Mouse (Mus musculus) mouse embryonic stem cell (cell line): ENCODE results near the gene Ccr7.

Experiments used
- in situ Hi-C, 2 experiments: fragments of 300-500 bp; cut with MboI; formaldehyde crosslinking; loops; 1 replicate in 1 of 2; 3 replicates in 1 of 2; pipeline ENCODE4 v1.14.3; 2019 to 2020; ENCODE audit warnings: low sequenced_read_pairs in 2 of 2, low pct_unique_long_range_greater_than_20kb in 1 of 2, mixed read lengths in 1 of 2; ENCODE audit not compliant: unreplicated experiment in 1 of 2

The Ccr7 gene

DNA sequence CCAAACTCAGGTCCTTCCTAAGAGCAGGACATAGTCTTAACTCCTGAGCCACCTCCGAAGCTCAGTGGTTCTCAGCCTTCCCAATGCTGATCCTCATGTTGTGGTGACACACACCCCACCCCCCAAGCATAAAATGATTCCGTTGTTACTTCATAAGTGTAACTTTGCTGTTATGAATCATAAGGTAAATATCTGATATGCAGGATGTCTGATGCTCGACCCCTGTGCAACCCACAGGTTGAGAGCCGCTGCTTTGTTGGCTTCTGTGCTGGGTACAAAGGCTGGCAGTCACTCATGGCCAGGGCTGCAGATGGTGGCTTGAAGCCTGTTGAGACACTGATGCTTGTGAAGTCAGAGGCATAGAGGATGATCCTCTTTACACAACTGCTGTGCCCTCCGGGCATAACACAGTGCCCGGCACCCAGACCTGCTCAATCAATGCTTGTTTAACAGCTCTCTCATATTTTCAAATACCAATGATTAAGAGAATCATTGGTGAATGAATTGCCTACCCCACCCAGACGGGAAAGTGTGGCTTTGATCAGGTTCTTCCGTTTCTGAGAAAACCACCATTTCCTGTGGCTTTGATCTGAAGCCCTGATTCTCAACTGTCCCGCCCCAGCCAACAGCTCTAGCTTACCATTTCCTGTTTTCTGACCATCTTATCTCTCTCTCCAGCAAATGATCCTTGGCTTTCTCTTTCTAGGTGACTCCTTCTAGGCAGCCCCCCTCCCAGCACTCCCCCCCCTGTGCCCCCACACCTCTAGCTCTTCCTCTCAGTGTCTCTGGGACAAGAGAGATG, 50.1 kb downstream of the Ccr7 start:
- in situ Hi-C loops = no loop called here

DNA sequence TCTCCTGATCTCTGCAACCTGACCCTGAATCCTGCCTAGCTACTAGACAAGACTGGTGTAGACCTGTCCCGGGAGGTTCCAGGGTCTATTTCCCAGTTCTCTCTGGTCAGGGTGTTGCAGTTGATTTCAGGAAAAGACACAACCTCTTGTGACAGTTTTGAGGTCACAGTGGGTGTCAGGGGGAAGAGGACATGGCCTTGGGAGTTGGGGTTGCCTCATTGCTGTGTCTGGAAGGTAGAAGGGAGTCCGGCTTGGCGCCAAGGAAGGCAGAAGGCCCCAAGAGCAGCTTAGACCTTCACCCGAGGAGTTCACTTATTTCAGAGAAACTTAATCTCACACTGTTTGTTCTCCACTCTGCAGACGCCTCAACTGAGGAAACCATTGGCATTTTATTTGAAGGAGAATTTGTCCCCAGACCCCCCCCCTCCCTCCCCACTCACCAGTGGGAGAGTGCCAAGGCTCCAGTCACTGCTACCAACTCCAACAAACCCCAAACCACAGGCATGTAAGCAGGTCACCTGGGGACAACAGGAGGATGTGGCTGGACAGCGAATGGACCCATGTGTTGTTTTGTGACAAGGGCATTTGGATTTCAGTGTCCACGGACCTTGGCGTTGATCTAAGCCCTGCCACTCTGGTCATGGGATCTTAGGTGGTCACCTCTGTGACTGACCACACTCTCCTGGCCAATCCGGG, 52.2 kb downstream of the Ccr7 start:
- in situ Hi-C loops = no loop called here

DNA sequence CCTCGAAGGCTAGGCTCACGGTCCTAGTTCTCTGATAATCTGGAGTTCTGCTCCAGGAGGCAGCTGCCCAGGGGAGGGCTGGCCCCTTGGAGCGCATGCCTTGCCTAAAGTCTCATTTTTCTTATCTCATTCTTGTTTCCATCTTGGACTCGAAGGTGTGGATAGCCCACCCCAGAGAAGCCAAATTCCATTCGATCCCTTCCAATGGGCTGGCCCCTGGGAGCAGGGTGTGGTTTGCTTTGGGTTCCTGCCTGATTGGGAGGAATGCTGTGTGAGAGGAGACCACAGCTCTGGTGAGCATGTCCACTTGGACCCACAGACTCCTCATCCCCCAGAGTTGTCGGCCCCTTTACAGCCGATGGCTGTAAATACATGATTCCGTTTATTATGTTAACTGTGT, 53.2 kb downstream of the Ccr7 start:
- in situ Hi-C loops = no loop called here

DNA sequence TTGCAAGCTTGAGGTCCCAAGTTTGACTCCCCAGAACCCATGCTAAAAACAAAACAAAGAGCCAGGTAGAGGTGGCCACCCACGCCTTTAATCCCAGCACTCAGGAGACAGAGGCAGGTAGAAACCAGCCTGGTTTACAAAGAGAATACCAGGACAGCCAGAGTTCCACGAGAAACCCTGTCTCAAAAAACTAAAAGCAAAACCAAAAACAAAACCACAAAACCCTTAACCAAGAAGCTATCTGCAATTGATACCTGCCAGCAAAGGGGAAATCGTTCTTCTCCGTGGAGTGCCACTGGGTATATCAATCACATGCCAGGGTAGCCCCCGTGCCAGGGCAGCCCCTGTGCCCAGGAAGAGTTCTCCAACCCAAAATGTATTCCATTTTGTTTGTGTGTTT, 54.7 kb downstream of the Ccr7 start:
- in situ Hi-C loops = no loop called here

DNA sequence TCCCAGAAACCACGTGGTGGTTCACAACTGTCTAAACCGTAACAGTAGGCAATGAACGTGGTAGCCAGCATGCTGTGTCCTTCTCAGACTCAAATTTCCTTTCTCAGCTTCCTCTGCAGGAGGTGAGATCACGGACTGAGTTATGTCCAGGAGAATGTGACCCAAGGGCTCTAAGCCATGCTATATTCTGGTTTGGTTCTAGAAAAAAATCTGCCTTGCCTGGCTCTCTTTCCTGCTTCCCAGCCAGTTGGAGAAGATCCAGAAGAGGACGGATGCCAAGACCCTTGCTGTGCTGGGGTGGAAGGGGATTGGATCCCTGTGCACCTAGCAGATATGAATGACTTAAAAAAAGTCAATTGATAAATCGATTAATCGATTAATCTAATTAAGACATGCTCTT, 55.4 kb downstream of the Ccr7 start:
- in situ Hi-C loops = no loop called here

DNA sequence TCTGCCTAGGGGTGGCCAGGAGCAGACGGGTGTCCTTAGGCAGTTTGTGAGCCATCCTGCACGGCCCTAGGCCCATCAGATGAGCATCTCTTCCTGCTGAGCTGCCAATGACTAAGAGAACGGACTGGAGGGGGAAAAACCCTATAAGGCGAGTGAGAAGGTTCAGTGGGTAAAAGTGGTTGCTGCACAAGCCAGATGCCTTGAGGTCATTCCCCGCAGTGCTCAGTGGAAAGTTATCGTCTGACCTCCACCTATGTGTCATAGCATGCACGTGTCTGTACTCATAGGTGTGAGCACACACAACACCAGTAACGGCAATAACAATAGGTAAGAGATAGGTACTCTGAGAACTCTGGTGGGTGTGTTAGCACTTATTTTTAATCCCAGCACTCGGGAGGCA, 56.0 kb downstream of the Ccr7 start:
- in situ Hi-C loops = no loop called here

DNA sequence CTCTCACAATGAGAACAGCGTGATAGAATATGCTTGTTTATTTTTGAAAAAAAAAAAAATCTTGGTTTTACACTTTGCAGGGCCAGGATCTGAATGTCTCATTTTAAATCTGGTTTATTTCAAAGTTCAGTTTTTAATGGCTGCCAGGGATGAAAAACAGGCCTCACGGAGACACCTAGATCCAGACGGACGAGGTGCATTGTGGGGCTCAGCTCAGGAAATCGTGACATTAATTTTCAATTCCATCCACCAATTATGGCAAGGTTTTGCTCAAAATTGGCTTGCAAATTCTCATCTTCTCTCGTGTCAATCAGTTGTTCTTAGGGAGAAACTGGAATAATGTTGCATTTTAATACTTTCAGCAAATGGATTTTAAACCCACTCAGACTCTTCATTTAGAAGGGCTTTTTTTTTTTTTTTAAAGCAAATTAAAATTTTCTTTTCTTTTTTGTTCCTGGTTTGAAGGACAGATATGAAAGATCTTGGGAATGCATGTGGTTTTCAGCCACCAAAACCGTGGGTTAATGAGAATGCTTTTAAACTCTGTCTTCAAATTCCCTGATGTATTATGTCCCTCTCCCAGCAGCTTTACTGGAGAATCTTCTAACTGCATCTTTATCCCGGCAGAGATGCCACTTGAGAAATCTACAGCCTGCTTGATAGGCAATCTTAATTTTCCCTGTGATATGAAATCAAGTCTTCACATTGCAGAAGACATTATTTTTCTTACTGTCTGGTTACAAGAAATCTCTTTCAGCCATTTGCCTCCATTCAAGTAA, 57.7 kb downstream of the Ccr7 start:
- in situ Hi-C loops = no loop called here

DNA sequence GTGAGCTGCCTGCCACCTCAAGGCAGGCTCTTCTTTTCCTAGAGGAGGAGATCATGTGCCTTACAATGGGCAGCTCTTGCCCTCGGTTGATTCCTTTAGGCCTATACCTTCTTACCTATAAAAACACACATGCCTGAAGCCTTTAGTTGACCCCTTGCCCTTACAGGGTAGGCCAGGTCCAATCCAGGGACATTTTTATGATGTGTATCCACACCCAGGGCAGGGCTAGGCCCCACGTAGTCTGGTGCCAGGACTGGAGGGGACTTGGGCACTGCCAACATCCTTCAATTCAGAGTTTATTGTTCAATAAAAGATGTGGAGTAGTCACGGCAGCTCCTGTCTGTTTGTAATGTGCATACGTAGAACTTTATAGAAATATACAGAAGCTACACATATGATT, 58.5 kb downstream of the Ccr7 start:
- in situ Hi-C loops = no loop called here

DNA sequence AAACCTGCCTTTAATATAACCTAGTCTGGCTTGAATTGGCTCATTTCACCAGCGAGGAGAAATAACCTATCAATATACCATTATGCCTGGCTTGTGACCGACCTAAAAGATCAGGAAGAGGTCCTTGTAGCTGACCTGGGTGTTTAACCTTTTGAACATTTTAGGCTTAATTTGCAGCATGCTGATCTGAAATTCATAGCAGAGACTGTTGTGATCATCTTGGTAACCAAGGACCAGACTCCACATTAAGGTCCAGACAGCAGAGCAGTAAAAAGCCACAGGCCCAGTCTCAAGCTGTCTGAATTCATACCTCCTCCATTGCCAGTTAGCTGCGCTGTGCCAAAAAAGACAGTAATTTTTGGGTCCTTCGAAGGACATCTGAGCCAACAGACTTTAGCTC, 59.1 kb downstream of the Ccr7 start:
- in situ Hi-C loops = no loop called here

DNA sequence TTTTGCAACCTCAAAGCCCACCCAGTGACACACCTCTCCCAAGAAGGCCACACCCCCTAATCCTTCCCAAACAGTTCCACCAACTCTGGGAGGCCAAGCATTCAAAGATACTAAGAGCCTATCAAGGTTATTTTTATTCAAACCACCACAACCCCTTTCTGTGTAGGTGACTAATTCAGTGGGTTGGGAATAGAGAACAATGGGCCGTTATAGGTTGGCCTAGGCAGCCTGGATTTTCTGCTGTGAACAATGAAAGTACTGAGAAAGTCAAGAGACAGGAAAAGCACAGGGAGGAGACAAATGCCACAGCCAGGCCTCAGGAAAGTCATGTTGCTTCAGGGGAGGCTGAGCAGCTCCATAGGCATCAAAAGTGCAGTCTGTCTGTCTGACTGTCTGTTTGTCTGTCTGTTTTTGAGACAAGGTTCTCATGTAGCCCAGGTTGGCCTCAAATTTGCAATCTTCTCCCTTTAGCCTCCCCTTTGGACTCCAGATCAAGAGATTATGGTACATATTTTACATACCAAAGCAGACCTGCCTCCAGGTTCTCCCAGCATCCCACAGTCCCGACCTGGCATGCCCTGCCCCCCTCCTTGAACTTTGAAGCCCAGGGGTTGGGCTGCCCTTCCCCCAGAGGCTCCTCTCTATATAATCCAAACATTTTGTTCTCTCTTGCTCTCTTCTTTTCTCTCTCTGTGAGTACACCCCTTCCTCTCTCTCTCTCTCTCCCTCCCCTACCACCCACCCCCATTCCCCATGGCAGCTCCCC, 59.8 kb downstream of the Ccr7 start:
- in situ Hi-C loops = no loop called here
